Mouse (Mus musculus): ENCODE results near the gene Ift122. TPM values are rescaled to one million over a fixed set of nuclear protein-coding genes. Genes with fewer than 3 reads are reported as not detected.

Gene Ift122
- polyA plus RNA-seq, 1 experiment from 2014 or later, result 20.4 TPM

- no peak for ATAC-seq (ENCODE audit: low read depth)
- H3K4me3 ChIP-seq (ENCODE audit: low read depth, low read length), result no peak overlapping the region
- H3K9ac ChIP-seq (ENCODE audit: low read depth, low read length), result no peak overlapping the region
- no peaks in the 10 kb centered on the region for H3K9me3 ChIP-seq (ENCODE audit: control insufficient read depth, low read length)
- no peaks in the 10 kb centered on the region for H3K27me3 ChIP-seq (replicated peaks; ENCODE audit: control insufficient read depth, insufficient read depth, low read length)
- H3K4me1 ChIP-seq (ENCODE audit: control insufficient read depth, insufficient read depth, low read length), result peaks cover 19% of the 10 kb centered on the region
- H3K36me3 ChIP-seq (ENCODE audit: control insufficient read depth, insufficient read depth, low read length), result 0 out of 2 replicates have a peak, but pooled peaks cover 26% of the 10 kb centered on the region
- H3K4me2 ChIP-seq (ENCODE audit: low read depth, low read length), result no peak overlapping the region
- H3K27ac ChIP-seq (replicated peaks; ENCODE audit: low read depth, low read length), result no peak overlapping the region
- WGBS, result 68% methylated on average over 6 of the region's 6 CpGs
- no peak for DNase-seq (ENCODE audit: low spot score)
These were observed 115.4 kb downstream of the Ift122 start for GRCm38 (mm10) chr6:115968700-115969099.

- DNase-seq (ENCODE audit: low spot score) (no peak), ATAC-seq (ENCODE audit: low read depth) (no peak)
- Histone ChIP-seq H3K9ac (ENCODE audit: low read depth, low read length) (0 out of 2 replicates have a peak overlapping the region, but pooled peaks have one; percentile 3), H3K27me3 (replicated peaks; ENCODE audit: control insufficient read depth, insufficient read depth, low read length) (no peaks in the 10 kb centered on the region), H3K4me2 (ENCODE audit: low read depth, low read length) (no peak overlapping the region), H3K4me1 (ENCODE audit: control insufficient read depth, insufficient read depth, low read length) (peaks cover 19% of the 10 kb centered on the region), H3K36me3 (ENCODE audit: control insufficient read depth, insufficient read depth, low read length) (0 out of 2 replicates have a peak, but pooled peaks cover 22% of the 10 kb centered on the region), H3K4me3 (ENCODE audit: low read depth, low read length) (no peak overlapping the region), H3K9me3 (ENCODE audit: control insufficient read depth, low read length) (no peaks in the 10 kb centered on the region), H3K27ac (replicated peaks; ENCODE audit: low read depth, low read length) (no peak overlapping the region)
- 60% methylated on average over 9 of the region's 9 CpGs for WGBS
These were observed 115.8 kb downstream of the Ift122 start for GRCm38 (mm10) chr6:115969103-115969502.

- Histone ChIP-seq H3K4me3 (ENCODE audit: low read depth, low read length) (no peak overlapping the region), H3K27ac (replicated peaks; ENCODE audit: low read depth, low read length) (no peak overlapping the region), H3K36me3 (ENCODE audit: control insufficient read depth, insufficient read depth, low read length) (peaks cover 22% of the 10 kb centered on the region; the same call in 1 of the 2 replicates), H3K27me3 (replicated peaks; ENCODE audit: control insufficient read depth, insufficient read depth, low read length) (no peaks in the 10 kb centered on the region), H3K9me3 (ENCODE audit: control insufficient read depth, low read length) (no peaks in the 10 kb centered on the region), H3K4me2 (ENCODE audit: low read depth, low read length) (no peak overlapping the region), H3K9ac (ENCODE audit: low read depth, low read length) (no peak overlapping the region), H3K4me1 (ENCODE audit: control insufficient read depth, insufficient read depth, low read length) (peaks cover 19% of the 10 kb centered on the region)
- WGBS, result 59% methylated on average over 5 of the region's 6 CpGs
- no peak for ATAC-seq (ENCODE audit: low read depth)
- no peak for DNase-seq (ENCODE audit: low spot score)
These were observed 116.7 kb downstream of the Ift122 start for GRCm38 (mm10) chr6:115969952-115970351.

- ATAC-seq (ENCODE audit: low read depth) (peak; percentile 66), DNase-seq (ENCODE audit: low spot score) (peak; percentile 78)
- no peaks in the 10 kb centered on the region for H3K27me3 ChIP-seq (replicated peaks; ENCODE audit: control insufficient read depth, insufficient read depth, low read length)
- no peaks in the 10 kb centered on the region for H3K9me3 ChIP-seq (ENCODE audit: control insufficient read depth, low read length)
- H3K27ac ChIP-seq (replicated peaks; ENCODE audit: low read depth, low read length), result peak overlapping the region; percentile 68
- H3K4me3 ChIP-seq (ENCODE audit: low read depth, low read length), result no peak overlapping the region
- H3K9ac ChIP-seq (ENCODE audit: low read depth, low read length), result no peak overlapping the region
- 37% methylated on average over 12 of the region's 13 CpGs for WGBS
- peaks cover 12% of the 10 kb centered on the region; the same call in 1 of the 2 replicates for H3K36me3 ChIP-seq (ENCODE audit: control insufficient read depth, insufficient read depth, low read length)
- H3K4me1 ChIP-seq (ENCODE audit: control insufficient read depth, insufficient read depth, low read length), result peaks cover 19% of the 10 kb centered on the region
- 0 out of 2 replicates have a peak overlapping the region, but pooled peaks have one; percentile 12 for H3K4me2 ChIP-seq (ENCODE audit: low read depth, low read length)
These were observed 118.2 kb downstream of the Ift122 start for GRCm38 (mm10) chr6:115971273-115972060.

GRCm38 (mm10) chr6:115972083-115972764, 119.0 kb downstream of the Ift122 start:
- Histone ChIP-seq H3K4me2 (ENCODE audit: low read depth, low read length) (0 out of 2 replicates have a peak overlapping the region, but pooled peaks have one; percentile 12), H3K9ac (ENCODE audit: low read depth, low read length) (no peak overlapping the region), H3K27ac (replicated peaks; ENCODE audit: low read depth, low read length) (peak overlapping the region; percentile 68; the same call in 1 of the 2 replicates), H3K27me3 (replicated peaks; ENCODE audit: control insufficient read depth, insufficient read depth, low read length) (no peaks in the 10 kb centered on the region), H3K4me1 (ENCODE audit: control insufficient read depth, insufficient read depth, low read length) (peaks cover 19% of the 10 kb centered on the region), H3K4me3 (ENCODE audit: low read depth, low read length) (no peak overlapping the region), H3K36me3 (ENCODE audit: control insufficient read depth, insufficient read depth, low read length) (peaks cover 5% of the 10 kb centered on the region; the same call in 1 of the 2 replicates), H3K9me3 (ENCODE audit: control insufficient read depth, low read length) (no peaks in the 10 kb centered on the region)
- ATAC-seq (ENCODE audit: low read depth), result peak; percentile 42
- 69% methylated on average over 6 of the region's 7 CpGs for WGBS
- peak; percentile 48 for DNase-seq (ENCODE audit: low spot score)

GRCm38 (mm10) chr6:115973139-115973875, 120.0 kb downstream of the Ift122 start:
- DNase-seq (ENCODE audit: low spot score) (no peak), ATAC-seq (ENCODE audit: low read depth) (no peak)
- peaks cover 19% of the 10 kb centered on the region for H3K4me1 ChIP-seq (ENCODE audit: control insufficient read depth, insufficient read depth, low read length)
- 86% methylated on average over 15 of the region's 15 CpGs for WGBS
- H3K27me3 ChIP-seq (replicated peaks; ENCODE audit: control insufficient read depth, insufficient read depth, low read length), result no peaks in the 10 kb centered on the region
- peaks cover 3% of the 10 kb centered on the region; the same call in 1 of the 2 replicates for H3K36me3 ChIP-seq (ENCODE audit: control insufficient read depth, insufficient read depth, low read length)
- H3K4me3 ChIP-seq (ENCODE audit: low read depth, low read length), result no peak overlapping the region
- H3K4me2 ChIP-seq (ENCODE audit: low read depth, low read length), result no peak overlapping the region
- H3K9ac ChIP-seq (ENCODE audit: low read depth, low read length), result no peak overlapping the region
- no peaks in the 10 kb centered on the region for H3K9me3 ChIP-seq (ENCODE audit: control insufficient read depth, low read length)
- 0 out of 2 replicates have a peak overlapping the region, but pooled peaks have one; percentile 33 for H3K27ac ChIP-seq (replicated peaks; ENCODE audit: low read depth, low read length)

GRCm38 (mm10) chr6:115973881-115974662, 120.8 kb downstream of the Ift122 start:
- WGBS, result 74% methylated on average over 16 of the region's 16 CpGs
- H3K36me3 ChIP-seq (ENCODE audit: control insufficient read depth, insufficient read depth, low read length), result no peaks in the 10 kb centered on the region; the same call in 1 of the 2 replicates
- ATAC-seq (ENCODE audit: low read depth) (0 out of 2 replicates have a peak, but pooled peaks have one; percentile 9), DNase-seq (ENCODE audit: low spot score) (no peak)
- H3K4me1 ChIP-seq (ENCODE audit: control insufficient read depth, insufficient read depth, low read length), result peaks cover 19% of the 10 kb centered on the region
- no peaks in the 10 kb centered on the region for H3K9me3 ChIP-seq (ENCODE audit: control insufficient read depth, low read length)
- no peak overlapping the region for H3K4me2 ChIP-seq (ENCODE audit: low read depth, low read length)
- no peak overlapping the region for H3K9ac ChIP-seq (ENCODE audit: low read depth, low read length)
- H3K27me3 ChIP-seq (replicated peaks; ENCODE audit: control insufficient read depth, insufficient read depth, low read length), result no peaks in the 10 kb centered on the region
- no peak overlapping the region for H3K4me3 ChIP-seq (ENCODE audit: low read depth, low read length)
- H3K27ac ChIP-seq (replicated peaks; ENCODE audit: low read depth, low read length), result 0 out of 2 replicates have a peak overlapping the region, but pooled peaks have one; percentile 33
